Mouse (Mus musculus): Measurements from ENCODE around the gene Ubl4b. TPM values are rescaled to one million over a fixed set of nuclear protein-coding genes. Genes with fewer than 3 reads are reported as not detected.

The Ubl4b gene
- polyA plus RNA-seq, 1 experiment from 2014 or later = not detected

- Histone ChIP-seq H3K4me2 (replicated peaks) (no peak overlapping the region), H3K4me1 (replicated peaks) (no peaks in the 10 kb centered on the region), H3K9me3 (no peaks in the 10 kb centered on the region), H3K4me3 (replicated peaks) (no peak overlapping the region), H3K27me3 (replicated peaks) (no peaks in the 10 kb centered on the region), H3K36me3 (no peaks in the 10 kb centered on the region), H3K9ac (no peak overlapping the region), H3K27ac (no peak overlapping the region)
- no peak for ATAC-seq
- WGBS = 74% methylated on average over 8 of the region's 8 CpGs
Measured at GRCm38 (mm10) chr3:107508696-107509095, 46.2 kb downstream of the Ubl4b start.

GRCm38 (mm10) chr3:107507966-107508365, 46.9 kb downstream of the Ubl4b start:
- H3K9me3 ChIP-seq = no peaks in the 10 kb centered on the region
- ATAC-seq = no peak
- H3K9ac ChIP-seq = no peak overlapping the region
- H3K4me3 ChIP-seq (replicated peaks) = no peak overlapping the region
- no peaks in the 10 kb centered on the region for H3K4me1 ChIP-seq (replicated peaks)
- WGBS = 77% methylated on average over 9 of the region's 9 CpGs
- no peak overlapping the region for H3K4me2 ChIP-seq (replicated peaks)
- H3K36me3 ChIP-seq = no peaks in the 10 kb centered on the region
- H3K27ac ChIP-seq = no peak overlapping the region
- no peaks in the 10 kb centered on the region for H3K27me3 ChIP-seq (replicated peaks)

- WGBS = 44% methylated on average over 4 of the region's 4 CpGs
- no peak overlapping the region for H3K4me3 ChIP-seq (replicated peaks)
- no peaks in the 10 kb centered on the region for H3K27me3 ChIP-seq (replicated peaks)
- no peak overlapping the region for H3K4me2 ChIP-seq (replicated peaks)
- no peaks in the 10 kb centered on the region for H3K9me3 ChIP-seq
- no peak for ATAC-seq
- no peak overlapping the region for H3K27ac ChIP-seq
- no peak overlapping the region for H3K9ac ChIP-seq
- no peaks in the 10 kb centered on the region for H3K36me3 ChIP-seq
- no peaks in the 10 kb centered on the region for H3K4me1 ChIP-seq (replicated peaks)
Measured at GRCm38 (mm10) chr3:107506531-107506930, 48.3 kb downstream of the Ubl4b start.

- no peak for ATAC-seq
- H3K4me3 ChIP-seq (replicated peaks) = no peak overlapping the region
- H3K27ac ChIP-seq = no peak overlapping the region
- H3K9me3 ChIP-seq = no peaks in the 10 kb centered on the region
- no peak overlapping the region for H3K4me2 ChIP-seq (replicated peaks)
- 54% methylated on average over 4 of the region's 4 CpGs for WGBS
- no peak overlapping the region for H3K9ac ChIP-seq
- no peaks in the 10 kb centered on the region for H3K4me1 ChIP-seq (replicated peaks)
- no peaks in the 10 kb centered on the region for H3K36me3 ChIP-seq
- no peaks in the 10 kb centered on the region for H3K27me3 ChIP-seq (replicated peaks)
Measured at GRCm38 (mm10) chr3:107505464-107506367, 49.2 kb downstream of the Ubl4b start.

- Histone ChIP-seq H3K9me3 (no peaks in the 10 kb centered on the region; the same call in 1 of the 2 replicates), H3K4me2 (replicated peaks) (no peak overlapping the region), H3K27ac (no peak overlapping the region), H3K4me1 (replicated peaks) (no peaks in the 10 kb centered on the region), H3K4me3 (replicated peaks) (no peak overlapping the region), H3K27me3 (replicated peaks) (no peaks in the 10 kb centered on the region), H3K36me3 (no peaks in the 10 kb centered on the region), H3K9ac (no peak overlapping the region)
- no peak for ATAC-seq
- WGBS = 65% methylated on average over 1 of the region's 1 CpGs
Measured at GRCm38 (mm10) chr3:107504542-107504941, 50.3 kb downstream of the Ubl4b start.

- no peak for ATAC-seq
- Histone ChIP-seq H3K9ac (no peak overlapping the region), H3K27ac (no peak overlapping the region), H3K4me3 (replicated peaks) (no peak overlapping the region), H3K36me3 (no peaks in the 10 kb centered on the region), H3K27me3 (replicated peaks) (no peaks in the 10 kb centered on the region), H3K4me1 (replicated peaks) (no peaks in the 10 kb centered on the region), H3K9me3 (no peaks in the 10 kb centered on the region; the same call in 1 of the 2 replicates), H3K4me2 (replicated peaks) (no peak overlapping the region)
- 70% methylated on average over 2 of the region's 2 CpGs for WGBS
Measured at GRCm38 (mm10) chr3:107503716-107504115, 51.2 kb downstream of the Ubl4b start.

Other genes starting within 250 kb of the Ubl4b start
- 13.9 and 15.1 TPM in 2 replicates for gene Rbm15, start 221.4 kb downstream of the Ubl4b start, polyA plus RNA-seq (2015; fragmentation: Nextera tagmentation; extraction: Ambion mirVana)
- gene Kcnc4, start 95.5 kb downstream of the Ubl4b start, polyA plus RNA-seq (2015; fragmentation: Nextera tagmentation; extraction: Ambion mirVana) = 0.11 and 0.23 TPM in 2 replicates
- 1.0 and 2.6 TPM in 2 replicates for gene Slc6a17, start 37.1 kb downstream of the Ubl4b start, polyA plus RNA-seq (2015; fragmentation: Nextera tagmentation; extraction: Ambion mirVana)
- gene Alx3, start 40.0 kb upstream of the Ubl4b start, polyA plus RNA-seq (2015; fragmentation: Nextera tagmentation; extraction: Ambion mirVana) = 0.13 TPM in 1 of 2 replicates, not detected in the other
- not detected in 2 replicates for gene Gm10961, start 76.2 kb upstream of the Ubl4b start, polyA plus RNA-seq (2015; fragmentation: Nextera tagmentation; extraction: Ambion mirVana)
- gene Strip1, start 76.6 kb upstream of the Ubl4b start, polyA plus RNA-seq (2015; fragmentation: Nextera tagmentation; extraction: Ambion mirVana) = 37.3 and 39.0 TPM in 2 replicates
- 77.6 and 79.8 TPM in 2 replicates for gene Ahcyl1, start 141.5 kb upstream of the Ubl4b start, polyA plus RNA-seq (2015; fragmentation: Nextera tagmentation; extraction: Ambion mirVana)
- 12.1 and 13.3 TPM in 2 replicates for gene Csf1, start 205.4 kb upstream of the Ubl4b start, polyA plus RNA-seq (2015; fragmentation: Nextera tagmentation; extraction: Ambion mirVana)

Data from intestine, embryonic 15.5 days (tissue).